Mouse (Mus musculus) E14TG2a.4 (cell line): ENCODE measurements around the gene Hip1r.

Experiments used
- CTCF ChIP-seq: conservative IDR thresholded peaks from 2 replicates; pipeline ENCODE4 v1.5.1; 2014; ENCODE audit warnings: low read length
- NANOG ChIP-seq: IDR thresholded peaks from 2 replicates; pipeline ENCODE4 v1.6.1; 2014; ENCODE audit warnings: borderline replicate concordance, low read length, mixed read lengths
- POU5F1 ChIP-seq: IDR thresholded peaks from 2 replicates; pipeline ENCODE4 v1.6.1; 2014; ENCODE audit warnings: low read length, borderline replicate concordance

- no peak for TF ChIP-seq CTCF
- no peak for TF ChIP-seq NANOG
- no peak for TF ChIP-seq POU5F1
Measured at GRCm38 (mm10) chr5:124046741-124047401, 73.4 kb downstream of the Hip1r start.
